Mouse (Mus musculus) midbrain, embryonic 15.5 days (tissue): ENCODE measurements around the gene AB124611. TPM values are rescaled to one million over a fixed set of nuclear protein-coding genes. Genes with fewer than 3 reads are reported as not detected.
"Not testable (repeated sequence)": the region's sequence is repeated elsewhere in the genome, so short reads cannot be mapped to it uniquely, and the experiment has no call there.

ENCODE experiments used
- ATAC-seq: fragments of 200-750 bp; cut with Nextera tagmentation; replicated peaks from 2 replicates; pipeline ENCODE4 v1.8.0; 2017; ENCODE audit warnings: moderate TSS enrichment
- H3K27ac ChIP-seq: fragments of 300-500 bp; sonication (generic); 2 replicates; pipeline ENCODE4 v1.5.1; 2015; ENCODE audit warnings: mild to moderate bottlenecking, inconsistent platforms
- H3K27me3 ChIP-seq: fragments of 300-500 bp; sonication (generic); replicated peaks from 2 replicates; pipeline ENCODE4 v1.6.1; 2015; ENCODE audit warnings: inconsistent platforms
- H3K36me3 ChIP-seq: fragments of 300-500 bp; sonication (generic); replicated peaks from 2 replicates; pipeline ENCODE4 v1.6.1; 2015; ENCODE audit warnings: inconsistent platforms
- H3K4me1 ChIP-seq: fragments of 300-500 bp; sonication (generic); 2 replicates; pipeline ENCODE4 v1.6.1; 2015; ENCODE audit warnings: inconsistent platforms
- H3K4me2 ChIP-seq: fragments of 300-500 bp; sonication (generic); 2 replicates; pipeline ENCODE4 v1.6.1; 2015; ENCODE audit warnings: inconsistent platforms, mild to moderate bottlenecking, moderate library complexity
- H3K4me3 ChIP-seq: fragments of 300-500 bp; sonication (generic); 2 replicates; pipeline ENCODE4 v1.5.1; 2015; ENCODE audit warnings: mild to moderate bottlenecking, inconsistent platforms
- H3K9ac ChIP-seq: fragments of 300-500 bp; sonication (generic); 2 replicates; pipeline ENCODE4 v1.6.1; 2015; ENCODE audit warnings: mild to moderate bottlenecking, inconsistent platforms
- H3K9me3 ChIP-seq: fragments of 300-500 bp; sonication (generic); 2 replicates; pipeline ENCODE4 v1.6.1; 2016; ENCODE audit warnings: inconsistent platforms
- WGBS: fragments of 180-500 bp; shearing (Covaris S2); methylation state at CpG from one replicate; pipeline ENCODE4 v1.1.7; 2015; ENCODE audit warnings: mixed read lengths; 5-methylcytosine and 5-hydroxymethylcytosine counted together
- microRNA-seq: library from miRNA; unstranded; fragments of <30 nt; microRNA quantifications from one replicate; pipeline ENCODE4, GENCODE M21; 2016
- polyA plus RNA-seq: library from polyadenylated mRNA; unstranded; fragments of >200 nt; fragmentation: Nextera tagmentation; extraction: Ambion mirVana; gene quantifications from 2 replicates; pipeline ENCODE4 v1.2.1, GENCODE M21; 2015

Gene AB124611
- polyA plus RNA-seq, 1 experiment from 2014 or later, result 1.9 TPM

DNA sequence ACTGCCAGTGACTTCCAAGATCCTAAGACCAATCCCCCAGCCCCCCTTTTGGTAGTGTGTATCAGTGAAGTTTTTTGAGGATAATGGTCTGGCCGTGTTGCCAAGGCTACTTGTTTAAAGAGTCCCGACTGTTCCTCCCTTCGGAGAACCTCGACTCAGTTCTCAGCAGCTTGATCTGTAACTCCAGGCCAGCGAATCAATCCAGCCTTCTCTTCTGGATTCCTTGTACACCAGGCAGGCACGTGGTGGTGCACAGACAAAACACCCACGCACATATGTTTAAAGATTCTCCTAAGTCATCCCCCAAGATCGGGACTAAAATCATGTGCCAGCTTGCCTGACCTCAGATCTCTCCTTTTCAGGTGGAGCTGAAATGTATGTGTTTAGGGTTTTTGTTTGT, 68.4 kb downstream of the AB124611 start:
- Histone ChIP-seq H3K4me2 (peak overlapping the region; percentile 97), H3K4me3 (peak overlapping the region; percentile 97), H3K36me3 (peaks cover 13% of the 10 kb centered on the region; the same call in 1 of the 2 replicates), H3K4me1 (peaks cover 33% of the 10 kb centered on the region)
- not testable (repeated sequence) for H3K9me3 ChIP-seq, H3K9ac ChIP-seq, ATAC-seq, H3K27me3 ChIP-seq, H3K27ac ChIP-seq
- WGBS, result 92% methylated on average over 8 of the region's 8 CpGs

DNA sequence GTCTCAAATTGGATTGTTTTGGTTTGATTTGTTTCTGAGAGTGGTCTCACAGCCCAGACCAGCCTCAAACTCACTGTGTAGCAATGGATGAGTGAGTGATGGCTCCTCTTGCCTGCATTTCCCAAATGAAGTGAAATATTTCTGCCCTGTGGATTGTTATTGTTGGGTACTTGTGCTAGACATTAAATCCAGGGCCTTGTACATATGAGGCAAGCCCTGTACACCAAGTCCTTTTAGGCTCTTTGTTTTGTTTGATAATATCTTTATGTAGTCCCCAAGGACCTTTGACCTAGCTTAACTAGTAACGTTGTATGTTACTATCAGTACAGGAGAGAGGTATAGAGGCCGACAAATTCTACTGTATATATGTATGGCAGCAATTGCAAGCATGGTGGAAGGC, 68.9 kb downstream of the AB124611 start:
- peak overlapping the region; percentile 97; the same call in 1 of the 2 replicates for H3K4me2 ChIP-seq
- 94% methylated on average over 2 of the region's 2 CpGs for WGBS
- H3K4me3 ChIP-seq, result no peak overlapping the region

More for the DNA sequence above, 68.9 kb downstream of the AB124611 start:
- H3K36me3 ChIP-seq, result 0 out of 2 replicates have a peak, but pooled peaks cover 8% of the 10 kb centered on the region
- H3K27ac ChIP-seq, result no peak overlapping the region
- H3K9ac ChIP-seq, result no peak overlapping the region
- peaks cover 33% of the 10 kb centered on the region for H3K4me1 ChIP-seq
- no peaks in the 10 kb centered on the region for H3K27me3 ChIP-seq
- no peaks in the 10 kb centered on the region for H3K9me3 ChIP-seq
- ATAC-seq, result no peak

Small RNAs within 50 kb of the gene (microRNA-seq; reads per million reads assigned to microRNA genes)
- 0.74 reads per million for gene Mir199a-1

Other genes with a start within 250 kb of the AB124611 start
- 17.1 and 20.8 TPM in 2 replicates for gene Kri1, start 238.2 kb upstream of the AB124611 start, polyA plus RNA-seq
- gene Cdkn2d, start 234.8 kb upstream of the AB124611 start, polyA plus RNA-seq, result 87.3 and 92.1 TPM in 2 replicates
- 1.1 and 1.2 TPM in 2 replicates for gene Ap1m2, start 213.8 kb upstream of the AB124611 start, polyA plus RNA-seq
- gene Slc44a2, start 205.5 kb upstream of the AB124611 start, polyA plus RNA-seq, result 63.3 and 70.0 TPM in 2 replicates
- 246 and 256 TPM in 2 replicates for gene Ilf3, start 158.3 kb upstream of the AB124611 start, polyA plus RNA-seq
- gene Qtrt1, start 114.3 kb upstream of the AB124611 start, polyA plus RNA-seq, result 59.0 and 59.3 TPM in 2 replicates
- 71.5 and 74.9 TPM in 2 replicates for gene Dnm2, start 101.3 kb upstream of the AB124611 start, polyA plus RNA-seq
- 61.2 and 62.7 TPM in 2 replicates for gene Tmed1, start 15.9 kb upstream of the AB124611 start, polyA plus RNA-seq
- 46.7 and 49.3 TPM in 2 replicates for gene Carm1, start 20.7 kb downstream of the AB124611 start, polyA plus RNA-seq
- gene Timm29, start 66.5 kb downstream of the AB124611 start, polyA plus RNA-seq, result 68.0 and 68.8 TPM in 2 replicates
- gene Yipf2, start 66.7 kb downstream of the AB124611 start, polyA plus RNA-seq, result 27.0 and 29.2 TPM in 2 replicates
- 158 and 163 TPM in 2 replicates for gene Smarca4, start 90.0 kb downstream of the AB124611 start, polyA plus RNA-seq
- 15.8 and 15.9 TPM in 2 replicates for gene Ldlr, start 197.3 kb downstream of the AB124611 start, polyA plus RNA-seq
- gene Spc24, start 234.1 kb downstream of the AB124611 start, polyA plus RNA-seq, result 15.7 and 17.8 TPM in 2 replicates